Mouse (Mus musculus): Measurements from ENCODE around the gene Cdk5rap1.

The Cdk5rap1 gene

DNA sequence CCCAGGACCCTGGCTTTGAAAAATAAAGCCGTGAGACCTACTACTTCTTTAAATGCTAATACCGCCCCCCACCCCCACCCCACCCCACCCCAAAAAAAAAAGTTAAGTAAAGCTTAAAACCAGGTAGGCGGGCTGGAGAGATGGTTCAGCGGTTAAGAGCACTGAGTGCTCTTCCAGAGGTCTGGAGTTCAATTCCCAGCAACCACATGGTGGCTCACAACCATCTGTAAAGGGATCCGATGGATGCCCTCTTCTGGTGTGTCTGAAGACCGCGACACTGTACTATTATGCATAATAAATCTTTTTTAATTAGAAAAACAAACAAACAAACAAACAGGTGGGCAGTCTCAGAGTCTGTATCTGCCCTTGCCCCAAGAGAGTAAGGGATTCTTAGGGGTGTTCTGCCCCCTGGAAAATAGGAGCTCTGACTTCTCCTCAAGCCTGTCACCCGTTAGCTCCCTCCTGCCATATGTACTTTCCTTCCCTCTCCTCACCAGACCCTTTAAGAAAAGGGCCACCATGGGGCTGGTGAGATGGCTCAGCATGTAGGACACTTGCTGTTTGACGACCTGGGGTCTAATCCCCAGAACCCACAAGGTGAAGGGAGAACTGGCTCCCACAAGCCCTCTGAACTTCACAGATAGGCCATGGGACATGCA, at the start of gene Cdk5rap1:
Cdk5rap1 (minus strand) TSS at position 169 of the 659 bp plus-strand sequence.
- no peak for DNase-seq

DNA sequence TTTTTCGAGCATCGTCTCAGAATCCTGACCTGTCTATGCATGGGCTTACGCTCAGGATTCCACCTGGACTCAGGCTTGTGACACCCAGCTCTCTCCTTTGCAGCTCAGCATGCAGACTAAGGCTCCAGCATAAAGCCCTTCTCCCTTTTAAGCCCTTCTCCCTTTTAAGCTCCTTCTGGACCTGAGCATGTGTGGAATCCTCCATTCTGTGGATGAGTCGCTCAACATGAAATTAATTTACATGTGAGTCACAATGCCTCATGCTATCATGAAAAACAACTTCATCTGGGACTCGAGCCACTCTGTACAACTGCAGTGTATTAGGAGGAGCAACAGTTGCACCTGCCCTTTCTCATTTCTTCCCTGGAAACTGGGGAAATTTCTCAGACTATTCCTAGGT, 49.4 kb upstream of the Cdk5rap1 start:
- DNase-seq = no peak

DNA sequence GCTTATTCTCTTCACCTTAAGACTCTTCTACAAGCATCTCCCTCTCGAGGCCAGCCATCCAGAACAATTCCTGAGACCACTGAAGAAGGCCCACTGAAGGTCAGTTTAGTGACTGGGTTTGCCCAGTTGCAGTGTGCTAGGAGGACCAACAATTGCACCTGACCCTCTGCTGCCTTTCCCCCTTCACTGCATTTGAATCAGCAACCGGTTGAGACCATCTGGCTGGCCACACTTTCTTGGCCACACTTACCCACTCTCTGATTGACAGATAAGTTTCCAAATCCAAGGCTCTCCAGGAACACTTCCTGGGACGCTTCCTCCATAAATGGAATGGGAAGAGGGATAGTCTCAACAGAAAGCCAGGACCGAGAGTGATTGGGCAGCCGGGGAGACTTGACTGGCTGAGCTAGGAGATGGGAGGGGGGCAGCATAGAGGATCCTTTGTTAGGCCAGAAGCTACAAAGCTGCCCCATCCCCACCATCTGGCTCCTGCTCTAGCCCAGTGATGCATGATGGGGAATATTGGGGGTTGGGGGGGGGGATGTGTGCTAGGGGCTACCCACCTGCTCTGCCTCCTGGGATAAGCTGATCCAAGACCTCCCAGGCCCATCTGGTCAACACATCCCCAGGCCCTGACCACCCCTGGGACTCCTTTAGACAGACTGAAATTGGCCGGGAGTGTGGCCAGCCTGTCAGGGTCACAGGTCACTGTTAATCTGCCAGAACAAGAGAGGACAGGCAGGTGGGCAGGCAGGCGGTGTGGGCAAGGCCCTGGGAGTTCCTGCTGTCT, 48.3 kb upstream of the Cdk5rap1 start:
- DNase-seq = no peak

DNA sequence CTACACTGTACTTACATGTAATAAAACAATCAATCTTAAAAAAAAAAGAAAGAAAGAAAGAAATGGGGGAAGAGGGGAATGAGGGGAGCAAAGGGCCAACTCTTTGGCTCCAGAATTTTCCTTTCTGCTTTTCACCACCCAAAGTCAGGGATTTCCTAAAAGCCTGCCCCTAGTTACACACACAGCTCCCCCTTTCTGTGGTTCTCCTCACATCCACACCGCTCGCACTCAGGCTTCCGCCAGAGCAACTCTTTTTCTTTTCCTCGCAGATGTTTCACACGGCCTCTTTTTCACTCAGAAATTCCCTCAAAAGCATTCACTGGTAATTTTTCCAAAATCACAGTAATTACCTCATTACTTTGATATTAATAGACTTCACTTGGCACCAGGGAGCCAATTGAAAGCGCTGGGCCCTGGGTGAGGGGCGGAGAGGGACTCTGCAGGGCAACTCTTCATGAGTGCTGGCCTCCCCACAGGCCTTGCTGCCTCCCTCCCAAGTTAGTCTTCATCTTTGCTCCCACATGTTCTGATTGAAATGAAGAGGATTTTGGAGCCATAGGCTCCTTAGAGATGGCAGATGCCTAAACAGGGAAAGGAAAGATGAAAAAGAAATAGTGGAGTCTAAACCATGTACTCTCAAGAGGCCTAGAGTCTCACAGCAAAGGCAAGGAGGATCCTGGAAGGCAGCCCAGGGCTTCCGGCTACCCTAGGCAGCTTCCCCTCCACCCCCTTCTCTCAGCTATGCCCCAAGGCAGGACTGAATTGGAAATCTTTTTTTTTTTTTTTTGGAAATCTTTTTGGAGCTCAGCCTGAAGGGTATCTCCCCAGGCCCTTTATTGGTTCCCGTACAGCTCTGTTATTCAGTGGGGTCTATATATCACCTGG, 47.1 kb upstream of the Cdk5rap1 start:
- DNase-seq = no peak

DNA sequence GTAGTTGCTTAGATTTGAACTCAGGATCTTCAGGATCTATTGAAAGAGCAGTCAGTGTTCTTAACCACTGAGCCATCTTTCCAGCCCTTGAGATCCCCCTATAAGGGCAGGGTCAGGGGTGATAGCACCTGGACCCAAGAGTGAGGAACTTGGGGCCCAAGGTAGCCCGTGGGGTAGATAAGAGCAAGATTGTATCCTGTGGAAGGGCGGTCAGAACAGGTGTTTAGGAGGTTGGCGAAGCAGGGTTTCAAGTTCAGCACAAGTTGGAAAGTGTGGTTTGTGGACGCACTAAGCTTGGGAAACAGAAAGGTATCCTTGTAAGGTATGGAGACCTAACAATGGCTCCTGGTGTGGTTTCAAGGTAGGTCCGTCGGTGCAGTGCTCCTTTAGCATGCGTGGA, 45.2 kb upstream of the Cdk5rap1 start:
- no peak for DNase-seq

DNA sequence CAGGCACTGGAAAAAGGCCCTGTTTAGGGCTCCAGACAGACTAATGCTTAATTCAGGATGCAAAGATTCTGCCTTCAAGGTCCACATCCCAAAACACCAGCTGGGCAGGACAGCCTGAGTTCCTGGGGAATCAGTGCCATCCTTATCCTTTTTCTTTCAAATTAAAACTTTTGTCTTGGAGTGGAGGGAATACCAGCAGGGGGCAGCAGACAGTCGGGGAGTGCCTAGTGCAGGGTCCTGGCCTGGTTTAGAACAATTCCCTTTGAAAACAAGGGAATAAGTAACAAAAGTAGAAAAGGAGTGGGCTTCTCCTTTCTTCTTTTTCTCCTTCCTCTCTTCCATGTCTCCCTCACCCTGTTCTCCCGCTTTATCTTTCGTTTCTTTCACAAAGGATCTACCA, 44.3 kb upstream of the Cdk5rap1 start:
- DNase-seq = peak; percentile 53

DNA sequence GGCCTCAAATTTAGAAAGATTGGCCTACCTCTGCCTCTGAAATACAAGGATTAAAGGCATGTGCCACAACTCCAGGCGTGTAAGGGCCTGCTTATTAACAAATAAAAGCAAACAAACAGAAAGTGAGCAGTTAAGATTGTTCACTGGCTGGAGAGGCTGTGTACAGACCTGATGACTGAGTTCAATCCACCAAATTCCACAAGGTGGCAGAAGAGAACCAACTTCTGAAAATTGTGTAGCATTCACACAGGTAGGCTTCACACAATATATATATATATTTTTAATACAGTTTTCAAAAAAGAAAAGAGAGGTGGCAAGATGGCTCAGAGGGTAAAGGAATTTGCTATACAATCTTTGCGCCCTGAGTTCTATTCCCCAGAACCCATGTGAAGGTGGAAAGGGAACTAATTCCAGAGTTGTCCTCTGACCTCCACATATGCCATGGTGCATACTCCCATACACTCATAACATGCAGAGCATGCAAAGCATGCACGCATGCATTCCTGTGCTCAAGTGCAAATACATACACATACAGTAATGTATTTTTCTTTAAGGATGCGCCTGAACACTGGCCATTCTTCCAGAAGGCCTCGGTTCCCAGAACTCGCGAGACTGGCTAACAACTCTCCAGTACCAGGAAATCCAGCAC, 39.3 kb upstream of the Cdk5rap1 start:
- DNase-seq = peak; percentile 39

DNA sequence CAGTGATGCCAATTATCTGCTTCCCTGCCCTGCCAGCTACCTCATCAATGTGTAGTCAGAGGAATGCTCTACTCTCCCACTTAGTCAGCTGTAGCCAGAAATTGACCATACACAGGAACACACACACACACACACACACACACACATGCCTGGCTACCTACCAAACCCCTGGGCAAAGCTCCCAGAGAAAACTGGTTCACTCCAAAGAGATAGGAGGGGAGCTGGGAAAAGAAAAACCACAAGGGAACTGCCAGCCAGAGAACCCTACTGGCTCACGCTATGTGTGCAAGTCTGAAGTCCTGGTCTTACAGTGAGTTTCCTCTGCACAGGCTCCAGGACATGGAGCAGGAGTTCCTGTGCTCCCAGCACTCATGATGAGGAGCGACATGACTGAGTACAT, 37.5 kb upstream of the Cdk5rap1 start:
- DNase-seq = peak; percentile 60

DNA sequence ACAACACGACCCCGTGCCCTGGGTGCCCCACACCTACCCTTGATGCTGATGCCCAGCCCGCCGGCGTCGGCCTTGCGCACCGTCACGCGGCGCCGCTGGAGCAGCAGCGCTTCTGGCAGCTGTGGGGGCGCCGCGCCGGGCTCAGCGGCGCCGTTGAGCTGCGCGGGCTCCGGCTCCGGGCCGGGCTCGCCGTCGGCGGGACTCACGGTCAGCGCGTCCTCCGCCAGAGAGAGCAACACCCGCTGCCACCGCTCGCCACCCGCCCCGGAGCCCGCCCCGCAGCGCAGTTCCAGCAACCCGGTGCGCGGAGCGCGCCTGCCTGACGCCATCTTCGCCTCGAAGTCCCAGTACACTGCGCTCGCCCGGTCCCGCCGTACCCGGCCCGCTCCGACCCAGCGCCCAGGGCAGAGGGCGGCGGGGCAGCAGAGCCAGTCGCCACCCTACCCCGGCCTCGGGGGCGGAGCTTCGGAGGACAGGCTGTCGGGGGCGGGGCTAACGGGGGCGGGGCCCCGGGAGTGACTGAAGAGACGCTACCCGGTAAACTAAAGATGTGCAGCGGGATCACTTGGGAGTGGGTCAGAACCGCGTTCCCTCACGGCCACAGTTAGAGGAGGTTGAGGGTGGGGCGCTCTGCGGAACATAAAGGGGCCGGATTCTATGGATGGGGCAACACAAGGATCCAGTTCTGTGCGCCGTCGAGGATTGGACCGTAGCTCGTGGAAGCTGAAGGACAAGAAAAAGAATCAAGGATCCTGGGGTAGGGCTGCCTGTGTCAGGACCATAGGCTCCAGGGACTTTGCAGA, 35.0 kb upstream of the Cdk5rap1 start, which contains the start of gene Snta1:
Snta1 (minus strand) TSS at position 457 of the 803 bp plus-strand sequence.
- DNase-seq = peak; percentile 83

DNA sequence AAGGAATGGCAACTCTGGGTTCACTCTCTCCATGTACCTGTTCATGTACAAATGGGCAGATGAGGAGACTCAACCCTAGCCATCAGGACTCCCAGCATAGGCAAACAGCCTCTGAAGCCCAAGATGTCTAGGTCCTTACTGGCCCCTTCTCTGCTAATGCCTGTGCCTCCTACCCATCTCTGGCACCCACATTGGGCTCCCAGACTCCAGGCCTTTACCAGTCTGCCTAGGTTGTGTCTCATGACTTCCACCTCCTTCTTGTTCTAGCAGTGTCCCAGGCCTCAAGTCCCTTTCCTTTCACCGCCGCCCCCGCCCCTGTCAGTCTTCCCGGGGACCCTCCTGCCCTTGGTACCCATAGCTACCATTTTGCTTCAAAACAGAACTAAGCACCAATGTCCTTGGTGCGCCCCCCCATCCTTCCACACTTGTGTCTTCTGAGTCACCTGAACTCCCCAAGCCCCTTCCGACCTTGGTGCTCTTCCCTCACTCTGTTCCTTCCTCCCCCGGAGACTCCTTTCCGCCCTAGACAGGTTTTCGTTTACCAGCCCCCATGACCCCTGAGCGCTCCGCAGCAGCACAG, 34.3 kb upstream of the Cdk5rap1 start:
- no peak for DNase-seq

DNA sequence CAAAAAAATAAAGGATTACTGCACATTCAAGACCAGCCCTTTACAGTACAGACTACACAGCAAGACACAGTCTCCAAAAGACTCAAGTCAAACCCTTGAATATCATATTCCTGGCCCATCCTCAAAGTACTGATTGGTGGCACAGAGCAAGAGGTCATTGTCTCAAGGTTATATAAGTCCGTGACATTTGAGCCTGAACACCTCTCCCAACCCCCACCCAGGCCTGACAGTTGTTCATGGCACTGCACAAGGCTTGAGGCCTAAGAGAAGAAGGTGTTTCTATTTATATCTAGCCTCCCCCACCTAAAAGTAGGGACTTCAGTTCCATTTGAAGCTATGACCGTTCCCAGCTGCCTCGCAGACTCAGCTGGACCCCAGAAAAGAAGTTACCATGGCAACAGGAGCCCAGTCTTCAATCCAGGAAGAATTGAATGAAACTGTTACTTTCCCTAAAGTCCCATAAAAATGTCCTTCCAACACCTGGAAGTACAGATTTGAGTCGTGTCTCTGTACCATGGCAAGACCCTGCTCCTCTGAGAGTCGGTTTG, 32.7 kb upstream of the Cdk5rap1 start:
- no peak for DNase-seq

DNA sequence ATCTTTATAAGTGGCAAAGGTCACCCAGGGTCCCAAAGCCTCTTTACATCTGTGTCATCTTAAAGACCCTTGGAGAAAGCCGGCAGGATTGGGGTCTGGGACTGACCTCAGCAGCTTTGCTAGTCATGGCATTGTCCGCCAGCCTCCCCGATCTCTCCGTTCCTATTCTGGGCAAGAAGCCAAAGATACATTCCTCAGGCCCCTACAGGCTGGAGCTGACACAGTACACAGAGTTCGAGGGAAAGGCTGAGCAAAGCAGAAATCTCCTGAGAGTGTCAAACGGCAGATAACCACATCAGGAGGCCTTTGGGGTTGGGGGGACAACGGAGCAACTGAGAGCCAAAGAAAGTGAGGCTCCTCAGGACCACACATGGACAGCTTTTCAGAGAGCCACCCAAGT, 30.0 kb upstream of the Cdk5rap1 start:
- no peak for DNase-seq

DNA sequence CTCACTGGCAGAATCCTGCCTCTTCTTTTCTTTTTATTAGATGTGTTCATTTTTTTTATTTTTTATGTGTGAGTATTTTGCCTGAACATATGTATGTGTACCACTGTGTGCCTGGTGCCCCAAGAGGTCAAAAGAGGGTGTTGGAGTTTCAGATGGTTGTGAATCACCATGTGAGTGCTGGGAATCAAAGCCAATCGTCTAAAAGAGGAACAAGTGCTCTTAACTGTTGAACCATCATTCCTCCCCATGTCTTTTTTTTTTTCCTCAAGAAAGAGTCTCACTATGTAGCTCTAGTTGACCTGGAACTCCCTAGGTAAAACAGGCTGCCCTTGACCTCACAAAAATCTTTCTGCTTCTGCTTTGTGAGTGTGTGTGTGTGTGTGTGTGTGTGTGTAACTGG, 29.2 kb upstream of the Cdk5rap1 start:
- no peak for DNase-seq

DNA sequence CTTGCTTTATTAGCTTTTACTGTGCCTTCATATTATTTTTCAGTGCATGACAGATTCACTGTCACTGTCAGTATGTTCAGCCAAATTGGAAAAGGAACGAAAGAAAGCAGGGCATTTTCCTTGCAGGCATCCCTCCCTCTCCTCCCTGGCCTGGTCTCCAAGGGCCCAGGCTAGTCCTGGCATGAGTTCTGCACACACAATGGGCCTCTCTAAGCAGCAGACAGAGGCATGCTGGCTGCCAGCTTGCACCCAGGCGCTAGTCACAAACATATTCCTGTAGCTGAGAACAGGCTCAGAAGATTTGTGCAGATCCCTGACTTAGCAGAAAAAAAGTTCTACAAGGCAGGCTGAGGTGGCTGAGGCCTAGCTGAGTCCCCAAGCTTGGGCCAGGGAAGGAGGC, 26.5 kb upstream of the Cdk5rap1 start:
- no peak for DNase-seq

DNA sequence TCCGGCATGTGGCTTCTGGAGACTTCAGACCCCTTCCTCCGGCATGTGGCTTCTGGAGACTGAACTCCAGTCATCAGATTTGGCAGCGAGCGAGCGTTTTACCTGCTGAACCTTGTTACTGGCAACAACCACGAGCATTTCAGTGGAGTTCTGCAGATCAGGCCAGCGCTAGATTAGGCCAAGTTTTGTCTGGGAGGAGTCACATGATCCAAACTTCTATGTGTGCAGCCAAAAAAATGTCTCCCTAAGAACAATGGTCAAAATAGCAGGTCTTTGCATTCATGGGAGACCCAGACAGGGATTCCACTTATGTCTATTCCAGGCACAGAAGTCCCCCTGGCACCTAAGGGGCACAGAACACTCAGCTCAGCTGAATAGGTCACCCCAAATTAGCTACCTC, 25.5 kb upstream of the Cdk5rap1 start:
- no peak for DNase-seq

DNA sequence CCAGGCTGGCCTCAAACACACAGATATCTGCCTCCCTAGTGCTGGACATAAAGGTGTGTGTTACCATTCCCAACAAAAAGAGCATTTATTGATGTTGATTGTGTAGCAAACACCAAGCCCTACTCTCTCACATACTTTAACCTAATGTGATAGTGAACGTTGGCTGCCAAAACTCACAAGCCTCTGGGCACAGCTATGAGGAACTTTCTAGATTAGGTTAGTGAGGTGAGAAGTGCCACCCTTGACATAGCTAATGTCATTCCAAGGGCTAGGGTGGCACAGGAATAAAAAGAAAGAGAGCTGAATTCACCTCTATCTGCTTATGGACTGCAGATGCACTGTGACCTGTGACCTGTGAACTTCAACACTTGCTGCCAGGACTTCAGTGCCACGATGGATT, 23.7 kb upstream of the Cdk5rap1 start:
- DNase-seq = no peak

DNA sequence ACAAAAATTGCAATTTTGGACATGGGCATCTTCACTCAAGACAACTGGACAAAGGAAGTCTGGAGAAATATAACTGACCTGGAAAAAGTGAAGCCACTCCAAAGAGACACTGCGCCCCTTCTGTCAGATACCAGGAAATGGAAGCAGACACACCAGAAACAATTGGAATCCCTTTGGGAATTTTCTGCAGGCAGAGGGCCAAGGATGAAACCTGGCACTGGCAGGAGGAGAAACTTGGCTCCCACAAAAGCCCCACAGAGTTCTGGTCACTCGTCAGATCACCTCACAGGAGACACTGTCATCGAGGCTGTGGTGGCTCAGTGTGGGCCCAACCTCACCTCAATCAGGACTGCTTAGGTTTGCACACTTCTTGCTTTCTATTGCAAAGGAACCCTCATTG, 21.8 kb upstream of the Cdk5rap1 start:
- no peak for DNase-seq

DNA sequence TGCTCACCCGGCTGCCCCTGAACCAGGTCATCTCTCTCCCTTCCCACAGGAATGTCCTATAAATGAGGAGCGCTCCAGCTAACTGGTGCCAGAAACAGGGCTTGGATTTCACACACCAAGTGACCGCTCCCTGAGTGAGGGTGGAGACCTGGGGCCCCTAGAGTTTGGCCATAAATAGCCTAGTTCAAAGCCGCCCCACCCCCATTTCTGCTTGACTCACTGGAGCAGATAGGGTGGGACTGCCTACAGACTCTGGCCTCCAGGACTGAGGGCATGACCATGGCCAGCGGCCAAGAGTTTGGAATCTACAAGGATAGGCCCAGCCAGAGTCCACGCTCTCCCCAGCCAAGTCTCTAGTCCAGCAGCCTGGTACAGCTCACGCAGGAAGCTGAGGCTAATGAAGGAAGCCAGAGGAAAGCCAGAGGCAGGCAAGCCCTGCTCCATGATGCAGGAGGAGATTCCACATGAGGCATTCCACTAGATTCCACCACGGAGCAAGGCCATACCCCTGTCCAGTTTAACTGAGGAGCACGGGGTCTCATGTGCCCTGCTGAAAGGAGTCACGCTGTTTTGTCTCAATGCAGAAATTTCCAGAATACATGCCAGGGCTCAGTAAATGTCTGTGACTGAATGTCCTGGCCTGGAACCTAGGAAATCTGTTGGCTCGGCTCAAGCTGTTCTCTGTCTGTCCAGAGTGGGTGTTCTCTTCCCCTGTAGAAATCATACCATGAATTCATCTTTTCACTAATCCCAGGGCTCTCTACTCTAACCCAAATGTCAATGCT, 17.6 kb upstream of the Cdk5rap1 start:
- DNase-seq = no peak

DNA sequence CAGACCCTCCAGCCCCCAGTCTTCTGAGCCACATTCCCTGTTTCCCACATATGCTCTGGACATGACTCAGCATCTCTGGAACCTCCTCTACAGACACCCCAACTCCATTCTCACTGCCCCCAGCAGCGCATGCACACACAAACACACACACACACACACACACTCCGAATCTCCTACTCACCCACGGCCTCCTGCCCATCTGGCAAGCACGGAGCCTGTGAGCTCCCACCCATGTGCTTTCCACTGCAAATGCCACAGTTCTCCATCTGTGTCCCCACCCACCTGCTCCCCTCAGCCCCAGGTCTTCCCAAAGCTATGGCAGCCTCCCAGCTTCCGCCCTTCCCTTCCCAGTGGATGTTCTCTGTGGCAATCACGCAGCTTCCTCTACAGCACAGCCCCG, 6.3 kb upstream of the Cdk5rap1 start:
- DNase-seq = peak; percentile 88

DNA sequence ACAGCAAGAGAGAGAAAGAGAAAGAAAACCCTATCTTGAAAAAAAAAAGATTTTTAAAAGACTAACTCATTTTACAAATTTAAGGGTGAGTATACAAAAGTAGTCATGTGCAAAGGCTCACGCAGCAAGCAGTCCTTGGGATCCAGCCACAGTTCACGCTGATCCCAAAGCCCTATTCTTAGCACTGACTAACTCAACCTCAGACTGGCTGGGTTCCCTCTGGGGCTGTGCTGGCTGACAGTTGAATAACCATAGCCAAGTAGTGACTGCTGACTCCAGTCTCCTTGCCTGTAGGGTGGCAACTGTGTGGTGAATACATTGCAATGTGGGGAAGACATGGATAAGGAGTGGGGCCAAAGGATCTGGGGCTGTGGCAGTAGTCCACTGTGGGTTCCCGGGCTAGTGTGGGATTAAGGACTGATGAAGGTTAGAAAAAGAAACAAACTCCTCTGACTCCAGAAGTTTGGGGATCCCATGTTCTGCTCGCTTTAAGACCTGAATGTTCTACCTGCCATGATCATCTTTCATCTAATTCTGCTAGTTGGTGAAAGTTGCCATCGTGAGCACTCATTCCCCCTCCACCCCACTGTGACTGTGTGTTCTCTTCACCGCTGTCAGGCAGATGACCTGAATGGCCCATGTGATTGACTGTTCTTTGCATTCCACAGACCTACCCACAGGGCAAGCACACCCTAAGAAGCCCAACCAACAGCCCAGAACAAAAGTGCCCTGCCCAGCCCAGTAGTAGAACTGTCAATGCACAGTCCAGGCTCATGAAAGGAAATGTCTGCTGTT, 2.2 kb upstream of the Cdk5rap1 start:
- DNase-seq = no peak

All from right cerebral cortex, postnatal 25 days (tissue).